Mouse (Mus musculus) limb, embryonic 13.5 days (tissue): ENCODE measurements around the gene Kif5a. TPM values are rescaled to one million over a fixed set of nuclear protein-coding genes. Genes with fewer than 3 reads are reported as not detected.
"Not testable (repeated sequence)": the region's sequence is repeated elsewhere in the genome, so short reads cannot be mapped to it uniquely, and the experiment has no call there.

Experiments used
- ATAC-seq: fragments of 200-750 bp; cut with Nextera tagmentation; 2 replicates; pipeline ENCODE4 v1.8.0; 2017; ENCODE audit warnings: low read depth, moderate number of reproducible peaks, moderate TSS enrichment; ENCODE audit not compliant: low FRiP score
- H3K27ac ChIP-seq: fragments of 300-500 bp; sonication (generic); 2 replicates; pipeline ENCODE4 v1.5.1; 2015; ENCODE audit warnings: inconsistent platforms, mild to moderate bottlenecking, moderate library complexity
- H3K27me3 ChIP-seq: fragments of 300-500 bp; sonication (generic); 2 replicates; pipeline ENCODE4 v1.6.1; 2015; ENCODE audit warnings: mild to moderate bottlenecking, inconsistent platforms
- H3K36me3 ChIP-seq: fragments of 300-500 bp; sonication (generic); 2 replicates; pipeline ENCODE4 v1.6.1; 2015; ENCODE audit warnings: inconsistent platforms, mild to moderate bottlenecking, moderate library complexity
- H3K4me1 ChIP-seq: fragments of 300-500 bp; sonication (generic); 2 replicates; pipeline ENCODE4 v1.6.1; 2015; ENCODE audit warnings: inconsistent platforms
- H3K4me2 ChIP-seq: fragments of 300-500 bp; sonication (generic); replicated peaks from 2 replicates; pipeline ENCODE4 v1.6.1; 2015; ENCODE audit warnings: inconsistent platforms, mild to moderate bottlenecking, moderate library complexity
- H3K4me3 ChIP-seq: fragments of 300-500 bp; sonication (generic); 2 replicates; pipeline ENCODE4 v1.5.1; 2015; ENCODE audit warnings: moderate library complexity, mild to moderate bottlenecking, inconsistent platforms
- H3K9ac ChIP-seq: fragments of 300-500 bp; sonication (generic); 2 replicates; pipeline ENCODE4 v1.6.1; 2015; ENCODE audit warnings: mild to moderate bottlenecking, inconsistent platforms
- H3K9me3 ChIP-seq: fragments of 300-500 bp; sonication (generic); 2 replicates; pipeline ENCODE4 v1.6.1; 2016; ENCODE audit warnings: inconsistent platforms
- WGBS: fragments of 180-500 bp; shearing (Covaris S2); methylation state at CpG from one replicate; pipeline ENCODE4 v1.1.7; 2015; 5-methylcytosine and 5-hydroxymethylcytosine counted together
- polyA plus RNA-seq: library from polyadenylated mRNA; unstranded; fragments of >200 nt; fragmentation: Nextera tagmentation; extraction: Ambion mirVana; gene quantifications from 2 replicates; pipeline ENCODE4 v1.2.1, GENCODE M21; 2015

Kif5a gene
- 4.2 and 4.8 TPM in 2 replicates for polyA plus RNA-seq

- Histone ChIP-seq H3K27ac (0 out of 2 replicates have a peak within 1 kb of the TSS, but pooled peaks have one; percentile 2), H3K9ac (peak within 1 kb of the TSS; percentile 64), H3K4me2 (peak within 1 kb of the TSS; percentile 89), H3K36me3 (no peaks in the 10 kb centered on the region), H3K9me3 (no peaks in the 10 kb centered on the region), H3K27me3 (peaks cover 37% of the 10 kb centered on the region), H3K4me3 (peak within 1 kb of the TSS; percentile 56), H3K4me1 (peaks cover 21% of the 10 kb centered on the region)
- WGBS = 2% methylated on average over 46 of the region's 53 CpGs
- ATAC-seq = no peak
Observed at GRCm38 (mm10) chr10:127262548-127263398, at the start of gene Kif5a. Gene Kif5a, minus strand, starts transcription at chr10:127263348.

DNA sequence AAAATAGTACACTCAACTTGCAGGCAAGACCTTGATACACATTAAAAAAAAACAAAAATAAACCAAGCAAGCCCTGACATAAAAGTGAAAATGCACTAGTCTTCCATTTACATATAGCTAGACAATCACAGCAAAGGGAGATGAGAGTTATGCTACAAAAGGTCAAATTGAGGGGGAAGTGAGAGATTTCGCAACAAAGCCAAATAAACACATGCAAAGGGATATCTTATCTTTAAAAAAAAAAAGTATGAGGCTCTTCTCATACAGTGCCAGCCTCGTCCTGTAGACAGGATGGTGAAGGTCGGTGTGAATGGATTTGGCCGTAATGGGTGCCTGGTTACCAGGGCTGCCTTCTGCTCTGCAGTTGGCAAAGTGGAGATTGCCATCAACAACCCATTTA lies 49.7 kb upstream of the Kif5a start:
- 82% methylated on average over 4 of the region's 4 CpGs for WGBS
- H3K4me2 ChIP-seq = no peak overlapping the region
- H3K9me3 ChIP-seq = no peaks in the 10 kb centered on the region
- H3K4me3 ChIP-seq = no peak overlapping the region
- peaks cover 15% of the 10 kb centered on the region for H3K36me3 ChIP-seq
- H3K9ac ChIP-seq = no peak overlapping the region
- H3K27me3 ChIP-seq = no peaks in the 10 kb centered on the region
- H3K27ac ChIP-seq = no peak overlapping the region
- H3K4me1 ChIP-seq = peaks cover 10% of the 10 kb centered on the region
- ATAC-seq = no peak

GRCm38 (mm10) chr10:127312356-127312676 lies 49.2 kb upstream of the Kif5a start:
- 3% methylated on average over 4 of the region's 4 CpGs for WGBS
- Histone ChIP-seq H3K4me1 (peaks cover 10% of the 10 kb centered on the region), H3K9me3 (no peaks in the 10 kb centered on the region), H3K36me3 (peaks cover 20% of the 10 kb centered on the region), H3K27me3 (no peaks in the 10 kb centered on the region), H3K4me3 (peak overlapping the region; percentile 74), H3K4me2 (peak overlapping the region; percentile 83), H3K9ac (peak overlapping the region; percentile 79; the same call in 1 of the 2 replicates), H3K27ac (peak overlapping the region; percentile 33; the same call in 1 of the 2 replicates)
- peak; percentile 38; the same call in 1 of the 2 replicates for ATAC-seq

- peak; percentile 98 for ATAC-seq
- Histone ChIP-seq H3K9ac (peak within 1 kb of the TSS; percentile 79), H3K27ac (peak within 1 kb of the TSS; percentile 53), H3K27me3 (no peaks in the 10 kb centered on the region), H3K4me3 (peak within 1 kb of the TSS; percentile 74), H3K4me1 (peaks cover 10% of the 10 kb centered on the region), H3K4me2 (peak within 1 kb of the TSS; percentile 83), H3K9me3 (no peaks in the 10 kb centered on the region), H3K36me3 (peaks cover 26% of the 10 kb centered on the region)
- WGBS = under 1% methylated on average over 65 of the region's 65 CpGs
Observed at GRCm38 (mm10) chr10:127311476-127312355, 48.6 kb upstream of the Kif5a start, which contains the start of gene Mars. Gene Mars, minus strand, starts transcription at chr10:127311786.

DNA sequence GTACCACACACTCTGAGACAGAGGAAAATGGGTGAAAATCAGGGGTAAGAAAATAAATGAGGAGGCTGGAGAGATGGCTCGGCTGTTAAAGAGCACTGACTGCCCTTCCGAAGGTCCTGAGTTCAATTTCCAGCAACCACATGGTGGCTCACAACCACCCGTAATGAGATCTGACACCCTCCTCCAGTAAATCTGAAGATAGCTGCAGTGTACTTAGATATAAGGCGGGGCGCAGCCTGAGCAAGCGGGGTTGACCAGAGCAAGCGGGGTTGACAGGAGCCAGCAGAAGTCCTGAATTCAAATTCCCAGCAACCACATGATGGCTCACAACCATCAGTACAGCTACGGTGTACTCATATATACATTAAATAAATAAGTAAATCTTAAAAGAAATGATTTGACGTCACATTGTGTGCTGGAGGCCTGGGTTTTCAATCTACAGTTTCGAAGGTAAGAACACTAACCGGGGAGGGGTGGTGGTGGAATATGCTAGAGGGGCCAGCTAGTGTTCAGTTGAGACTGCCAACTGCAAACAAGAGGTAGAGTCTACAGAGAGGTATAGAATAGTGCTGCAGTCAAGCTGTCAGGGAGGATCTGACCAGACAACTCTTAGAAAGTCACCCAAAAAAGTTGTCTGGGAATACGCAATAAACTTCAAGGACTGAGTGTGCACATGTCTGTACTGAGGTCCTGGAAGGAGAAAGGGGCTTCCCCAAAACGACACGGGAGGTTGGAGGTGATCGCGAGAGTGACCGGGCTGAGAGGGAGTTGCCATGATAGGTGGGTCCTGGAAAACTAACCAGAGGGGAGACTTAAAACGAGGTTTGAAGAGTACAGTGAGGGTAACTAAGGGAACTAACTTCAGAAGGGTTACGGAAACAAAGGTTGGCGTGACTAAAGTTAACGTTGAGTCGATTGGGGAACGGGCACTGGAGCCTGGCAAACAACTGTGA lies 47.7 kb upstream of the Kif5a start:
- Histone ChIP-seq H3K4me3 (peak overlapping the region; percentile 74), H3K9me3 (no peaks in the 10 kb centered on the region), H3K27ac (peak overlapping the region; percentile 53), H3K4me1 (peaks cover 10% of the 10 kb centered on the region), H3K9ac (peak overlapping the region; percentile 79), H3K27me3 (no peaks in the 10 kb centered on the region), H3K4me2 (peak overlapping the region; percentile 83), H3K36me3 (peaks cover 36% of the 10 kb centered on the region)
- peak; percentile 45 for ATAC-seq
- 33% methylated on average over 23 of the region's 23 CpGs for WGBS

- not testable (repeated sequence) for H3K4me2 ChIP-seq, ATAC-seq, H3K27me3 ChIP-seq, H3K9me3 ChIP-seq, H3K27ac ChIP-seq, H3K4me3 ChIP-seq, H3K9ac ChIP-seq
- H3K4me1 ChIP-seq = peaks cover 10% of the 10 kb centered on the region
- whole genome bisulfite sequencing = 90% methylated on average over 3 of the region's 3 CpGs
- H3K36me3 ChIP-seq = peaks cover 52% of the 10 kb centered on the region
Observed at GRCm38 (mm10) chr10:127309167-127309566, 46.0 kb upstream of the Kif5a start.

DNA sequence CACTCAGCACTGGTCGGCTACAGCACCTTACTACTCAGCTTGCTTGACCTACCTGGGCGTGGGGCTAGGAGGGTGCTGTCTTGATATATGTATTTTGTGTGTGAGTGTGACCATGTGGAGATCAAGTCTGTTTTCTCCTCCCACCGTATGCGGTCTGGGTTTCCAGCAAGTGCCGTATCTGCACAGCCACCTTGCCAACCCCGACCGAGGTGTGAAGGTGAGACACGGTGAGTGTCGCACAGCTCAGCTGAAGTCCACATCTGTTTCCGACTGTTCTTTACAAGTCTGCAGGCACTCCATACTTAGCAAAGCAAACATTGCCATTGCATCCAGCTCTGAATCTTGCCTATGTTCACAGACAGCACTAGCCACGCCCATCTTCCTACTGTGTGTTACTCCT lies 40.0 kb upstream of the Kif5a start:
- 93% methylated on average over 11 of the region's 11 CpGs for WGBS
- Histone ChIP-seq H3K36me3 (peaks cover 94% of the 10 kb centered on the region), H3K4me2 (no peak overlapping the region), H3K9me3 (no peaks in the 10 kb centered on the region), H3K27me3 (no peaks in the 10 kb centered on the region), H3K27ac (no peak overlapping the region), H3K4me1 (no peaks in the 10 kb centered on the region), H3K9ac (no peak overlapping the region), H3K4me3 (no peak overlapping the region)
- no peak for ATAC-seq

DNA sequence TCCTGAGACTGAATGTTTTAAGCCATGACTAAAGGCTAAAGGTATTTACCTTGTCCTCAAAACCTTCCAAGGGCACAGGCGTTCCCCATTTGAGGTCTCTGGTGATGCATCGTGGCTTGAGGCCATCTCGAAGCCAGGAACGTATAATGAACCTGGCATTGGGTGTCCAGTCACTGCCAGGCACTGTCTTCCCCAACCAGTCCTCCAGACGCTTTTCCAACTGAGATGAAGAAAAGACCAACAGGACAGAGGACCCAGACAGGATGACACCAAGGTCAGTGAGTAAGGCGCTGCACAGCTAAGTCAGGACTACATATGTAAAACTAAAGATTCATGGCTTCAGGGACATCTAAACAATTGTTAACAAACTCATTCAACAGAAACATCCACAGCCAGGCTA lies 37.2 kb upstream of the Kif5a start:
- H3K36me3 ChIP-seq = peaks cover 93% of the 10 kb centered on the region
- no peak overlapping the region for H3K4me2 ChIP-seq
- ATAC-seq = no peak
- H3K4me1 ChIP-seq = no peaks in the 10 kb centered on the region
- WGBS = 90% methylated on average over 6 of the region's 6 CpGs
- no peaks in the 10 kb centered on the region for H3K27me3 ChIP-seq
- H3K9me3 ChIP-seq = no peaks in the 10 kb centered on the region
- H3K27ac ChIP-seq = no peak overlapping the region
- no peak overlapping the region for H3K4me3 ChIP-seq
- no peak overlapping the region for H3K9ac ChIP-seq

GRCm38 (mm10) chr10:127297015-127297871 lies 34.1 kb upstream of the Kif5a start:
- Histone ChIP-seq H3K27me3 (no peaks in the 10 kb centered on the region), H3K4me1 (peaks cover 7% of the 10 kb centered on the region), H3K4me3 (no peak overlapping the region), H3K4me2 (no peak overlapping the region), H3K9me3 (no peaks in the 10 kb centered on the region), H3K27ac (no peak overlapping the region), H3K36me3 (peaks cover 87% of the 10 kb centered on the region), H3K9ac (no peak overlapping the region)
- WGBS = 90% methylated on average over 16 of the region's 16 CpGs
- no peak for ATAC-seq

- Histone ChIP-seq H3K9ac (no peak overlapping the region), H3K4me3 (no peak overlapping the region), H3K9me3 (no peaks in the 10 kb centered on the region), H3K36me3 (peaks cover 77% of the 10 kb centered on the region), H3K4me2 (no peak overlapping the region), H3K4me1 (peaks cover 18% of the 10 kb centered on the region), H3K27me3 (no peaks in the 10 kb centered on the region), H3K27ac (no peak overlapping the region)
- no peak for ATAC-seq
- 91% methylated on average over 24 of the region's 24 CpGs for WGBS
Observed at GRCm38 (mm10) chr10:127295986-127296794, 33.0 kb upstream of the Kif5a start.
